Mouse (Mus musculus): ENCODE measurements around the gene Vmn2r29.

DNA sequence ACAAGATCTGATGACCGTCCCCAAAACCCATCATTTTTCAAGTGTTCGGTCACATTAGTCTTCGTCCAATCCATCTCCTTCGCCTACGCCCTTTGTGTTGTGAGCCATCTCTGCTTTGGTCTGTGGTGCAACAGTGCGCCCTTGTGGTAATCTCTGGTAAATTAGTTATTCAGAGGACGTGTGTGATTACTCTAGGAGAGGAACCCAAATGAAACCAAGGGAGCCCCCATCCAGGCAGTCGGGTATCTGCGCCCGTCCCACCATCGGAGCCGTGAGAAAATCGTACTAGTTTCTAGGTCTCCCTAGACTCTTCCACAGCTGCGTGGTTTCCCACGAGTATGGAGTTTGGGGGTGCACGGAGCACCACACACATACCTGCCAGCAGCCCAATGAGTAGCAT is 48.5 kb upstream of the Vmn2r29 start:
- TF ChIP-seq CTCF (IDR thresholded peaks at IDR 0.05; ENCODE audit: low read depth, low read length): peak; percentile 44
- no peak for TF ChIP-seq EP300 (IDR thresholded peaks at IDR 0.05; ENCODE audit: insufficient read depth, low read depth, low read length)
- TF ChIP-seq POLR2A (IDR thresholded peaks at IDR 0.05; ENCODE audit: insufficient read depth, low read length): no peak

All from ES-Bruce4 (cell line).